ENCODE assay signal across 28 mouse cellular contexts in genomic region chr5:20973999-20974398, GRCm38 (mm10). TPM values are rescaled to one million over a fixed set of nuclear protein-coding genes. Genes with fewer than 3 reads are reported as not detected.
DNase-seq lines count a peak whose midpoint lies in the region; ATAC-seq lines count a peak whose summit lies in the region.
"Had no signal": no experiment of that assay in that cellular context is flagged by ENCODE, and none has a peak within 500 bp of the region (broad histone marks: within the 10 kb centered on the region; RNA-seq: fewer than 3 reads in every experiment).

No protein-coding gene starts in this region.

- no peaks in the 10 kb centered on the region for H3K27me3 ChIP-seq in hindbrain, embryonic 10.5 days (ENCODE audit: insufficient read depth, poor library complexity, severe bottlenecking)
- no peaks in the 10 kb centered on the region for H3K27me3 ChIP-seq in hindbrain, embryonic 13.5 days
- no peaks in the 10 kb centered on the region for H3K27me3 ChIP-seq in embryonic facial prominence, embryonic 10.5 days (replicated peaks; ENCODE audit: low read depth, poor library complexity, severe bottlenecking)
- H3K27me3 ChIP-seq in limb, embryonic 13.5 days = no peaks in the 10 kb centered on the region
- H3K27me3 ChIP-seq: CH12.LX; embryonic facial prominence, embryonic 13.5 days; heart, embryonic 13.5 days; hindbrain, embryonic 15.5 days; lung, embryonic 15.5 days; midbrain, embryonic 13.5 days; stomach, embryonic 15.5 days had no signal

- no peak overlapping the region for H3K27ac ChIP-seq in hindbrain, embryonic 10.5 days
- H3K27ac ChIP-seq in hindbrain, embryonic 13.5 days = no peak overlapping the region
- H3K27ac ChIP-seq in embryonic facial prominence, embryonic 10.5 days (replicated peaks) = no peak overlapping the region
- no peak overlapping the region for H3K27ac ChIP-seq in limb, embryonic 13.5 days
- H3K27ac ChIP-seq: embryonic facial prominence, embryonic 13.5 days; gastrocnemius, adult 2 months; heart, embryonic 13.5 days; hindbrain, embryonic 15.5 days; kidney, postnatal 0 days; left cerebral cortex, adult 2 months; liver, embryonic 14.5 days; lung, embryonic 15.5 days; midbrain, embryonic 13.5 days; stomach, embryonic 15.5 days had no signal

- no peaks in the 10 kb centered on the region for H3K9me3 ChIP-seq in hindbrain, embryonic 10.5 days
- H3K9me3 ChIP-seq in hindbrain, embryonic 13.5 days = no peaks in the 10 kb centered on the region
- no peaks in the 10 kb centered on the region for H3K9me3 ChIP-seq in embryonic facial prominence, embryonic 10.5 days
- no peaks in the 10 kb centered on the region for H3K9me3 ChIP-seq in limb, embryonic 13.5 days
- H3K9me3 ChIP-seq: embryonic facial prominence, embryonic 13.5 days; heart, embryonic 13.5 days; hindbrain, embryonic 15.5 days; lung, embryonic 15.5 days; midbrain, embryonic 13.5 days; stomach, embryonic 15.5 days had no signal

- peak; percentile 10 for DNase-seq in hindbrain, embryonic 10.5 days (ENCODE audit: low spot score)
- DNase-seq in ES-CJ7 (ENCODE audit: low read depth, low spot score) = peak; percentile 99
- peak; percentile 27 for DNase-seq in embryonic facial prominence, embryonic 10.5 days (ENCODE audit: low spot score)
- DNase-seq in c-Kit-positive CD71-positive TER-119-positive erythroid progenitor cells, embryonic 14.5 days (ENCODE audit: low spot score) = no peak
- DNase-seq: adrenal gland, postnatal 10 days; cerebellum, adult 11-12 months; cerebellum, postnatal 25 days; gastrocnemius, adult 2 months; left cerebral cortex, postnatal 4 days; lung, postnatal 4 days; thymus, adult 18-20 months; thymus, postnatal 4 days had no signal

- H3K4me3 ChIP-seq in hindbrain, embryonic 10.5 days = no peak overlapping the region
- no peak overlapping the region for H3K4me3 ChIP-seq in hindbrain, embryonic 13.5 days
- no peak overlapping the region for H3K4me3 ChIP-seq in embryonic facial prominence, embryonic 10.5 days
- H3K4me3 ChIP-seq in limb, embryonic 13.5 days = no peak overlapping the region
- H3K4me3 ChIP-seq: embryonic facial prominence, embryonic 13.5 days; gastrocnemius, adult 2 months; heart, embryonic 13.5 days; hindbrain, embryonic 15.5 days; left cerebral cortex, adult 2 months; lung, embryonic 15.5 days; midbrain, embryonic 13.5 days; stomach, embryonic 15.5 days had no signal

- no peak overlapping the region for H3K9ac ChIP-seq in hindbrain, embryonic 13.5 days
- no peak overlapping the region for H3K9ac ChIP-seq in limb, embryonic 13.5 days
- H3K9ac ChIP-seq: embryonic facial prominence, embryonic 13.5 days; heart, embryonic 13.5 days; hindbrain, embryonic 15.5 days; liver, embryonic 14.5 days; lung, embryonic 15.5 days; midbrain, embryonic 13.5 days; stomach, embryonic 15.5 days had no signal

- peaks cover 4% of the 10 kb centered on the region; the same call in 1 of the 2 replicates for H3K4me1 ChIP-seq in hindbrain, embryonic 10.5 days (replicated peaks)
- H3K4me1 ChIP-seq in hindbrain, embryonic 13.5 days (replicated peaks) = no peaks in the 10 kb centered on the region
- H3K4me1 ChIP-seq in embryonic facial prominence, embryonic 10.5 days = peaks cover 5% of the 10 kb centered on the region
- peaks cover 6% of the 10 kb centered on the region for H3K4me1 ChIP-seq in limb, embryonic 13.5 days
- H3K4me1 ChIP-seq: embryonic facial prominence, embryonic 13.5 days; heart, embryonic 13.5 days; hindbrain, embryonic 15.5 days; lung, embryonic 15.5 days; midbrain, embryonic 13.5 days; stomach, embryonic 15.5 days had no signal

- no peak for ATAC-seq in hindbrain, embryonic 13.5 days (ENCODE audit: low FRiP score)
- ATAC-seq in limb, embryonic 13.5 days (ENCODE audit: low FRiP score, low read depth) = peak; percentile 57; the same call in 1 of the 2 replicates
- ATAC-seq in inflammation-experienced regulatory T-cells, adult 6 months = no peak
- ATAC-seq: activated CD4-positive, CD25-positive, alpha-beta regulatory T cell, adult 4 months; forebrain, embryonic 16.5 days; intestine, embryonic 16.5 days; midbrain, embryonic 13.5 days had no signal

- H3K4me2 ChIP-seq in hindbrain, embryonic 13.5 days = no peak overlapping the region
- no peak overlapping the region for H3K4me2 ChIP-seq in limb, embryonic 13.5 days (replicated peaks)
- H3K4me2 ChIP-seq: embryonic facial prominence, embryonic 13.5 days; heart, embryonic 13.5 days; hindbrain, embryonic 15.5 days; lung, embryonic 15.5 days; midbrain, embryonic 13.5 days; stomach, embryonic 15.5 days had no signal

- 25% methylated on average over 7 of the region's 7 CpGs for whole genome bisulfite sequencing in hindbrain, embryonic 10.5 days
- WGBS in hindbrain, embryonic 13.5 days = 14% methylated on average over 7 of the region's 7 CpGs
- WGBS in embryonic facial prominence, embryonic 10.5 days = 16% methylated on average over 7 of the region's 7 CpGs
- WGBS in limb, embryonic 13.5 days = 13% methylated on average over 7 of the region's 7 CpGs

- no peaks in the 10 kb centered on the region for H3K36me3 ChIP-seq in hindbrain, embryonic 10.5 days
- no peaks in the 10 kb centered on the region for H3K36me3 ChIP-seq in hindbrain, embryonic 13.5 days
- no peaks in the 10 kb centered on the region for H3K36me3 ChIP-seq in embryonic facial prominence, embryonic 10.5 days (replicated peaks)
- H3K36me3 ChIP-seq in limb, embryonic 13.5 days = no peaks in the 10 kb centered on the region
- H3K36me3 ChIP-seq: embryonic facial prominence, embryonic 13.5 days; heart, embryonic 13.5 days; hindbrain, embryonic 15.5 days; lung, embryonic 15.5 days; midbrain, embryonic 13.5 days; stomach, embryonic 15.5 days had no signal

RNA-seq across cellular contexts. Expression of gene Rsbn1l, which starts 17.8 kb away (rescaled TPM):
- 4.8 and 5.5 TPM in 2 replicates for polyA plus RNA-seq in hindbrain, embryonic 10.5 days (2016; fragmentation: Nextera tagmentation; extraction: Ambion mirVana)
- polyA plus RNA-seq in hindbrain, embryonic 13.5 days (2015; fragmentation: Nextera tagmentation; extraction: Ambion mirVana) = 4.8 and 5.3 TPM in 2 replicates
- 4.7 and 5.0 TPM in 2 replicates for polyA plus RNA-seq in embryonic facial prominence, embryonic 10.5 days (2016; fragmentation: Nextera tagmentation; extraction: Ambion mirVana)
- polyA plus RNA-seq in limb, embryonic 13.5 days (2015; fragmentation: Nextera tagmentation; extraction: Ambion mirVana) = 5.4 and 6.0 TPM in 2 replicates
- polyA plus RNA-seq in inflammation-experienced regulatory T-cells, adult 6 months (2017; shearing (Covaris generic)) = 10 to 100 TPM; 35.5 to 42.0 (median 37.5) TPM
